Mouse (Mus musculus) kidney, adult 9 months (tissue): ENCODE data around the gene Aff3.
A peak's percentile ranks its signal among the peaks of the same experiment; 100 is the strongest.

Source experiments
- DNase-seq: peaks from one replicate; pipeline ENCODE4 v3.0.0; 2022

Gene Aff3

GRCm38 (mm10) chr1:38536929-38537540 lies 127.7 kb downstream of the Aff3 start:
- DNase-seq, result no peak

- no peak for DNase-seq
Observed at GRCm38 (mm10) chr1:38532581-38532980, 132.2 kb downstream of the Aff3 start.

GRCm38 (mm10) chr1:38528607-38529006 lies 136.1 kb downstream of the Aff3 start:
- no peak for DNase-seq

- DNase-seq, result no peak
Observed at GRCm38 (mm10) chr1:38526568-38526967, 138.2 kb downstream of the Aff3 start.

GRCm38 (mm10) chr1:38521651-38522050 lies 143.1 kb downstream of the Aff3 start:
- no peak for DNase-seq

- DNase-seq, result no peak
Observed at GRCm38 (mm10) chr1:38516225-38516624, 148.5 kb downstream of the Aff3 start.

- no peak for DNase-seq
Observed at GRCm38 (mm10) chr1:38514634-38515011, 150.1 kb downstream of the Aff3 start.

- no peak for DNase-seq
Observed at GRCm38 (mm10) chr1:38513970-38514633, 150.7 kb downstream of the Aff3 start.

- peak; percentile 1 for DNase-seq
Observed at GRCm38 (mm10) chr1:38512258-38513081, 152.3 kb downstream of the Aff3 start.

GRCm38 (mm10) chr1:38511076-38511475 lies 153.7 kb downstream of the Aff3 start:
- no peak for DNase-seq

GRCm38 (mm10) chr1:38509301-38509700 lies 155.5 kb downstream of the Aff3 start:
- no peak for DNase-seq

- DNase-seq, result no peak
Observed at GRCm38 (mm10) chr1:38507636-38508179, 157.0 kb downstream of the Aff3 start.

GRCm38 (mm10) chr1:38506396-38506795 lies 158.4 kb downstream of the Aff3 start:
- no peak for DNase-seq

GRCm38 (mm10) chr1:38503431-38504089 lies 161.2 kb downstream of the Aff3 start:
- no peak for DNase-seq

GRCm38 (mm10) chr1:38502797-38503196 lies 162.0 kb downstream of the Aff3 start:
- DNase-seq, result no peak

GRCm38 (mm10) chr1:38501231-38501630 lies 163.5 kb downstream of the Aff3 start:
- DNase-seq, result no peak

- DNase-seq, result no peak
Observed at GRCm38 (mm10) chr1:38499500-38499899, 165.3 kb downstream of the Aff3 start.

- DNase-seq, result no peak
Observed at GRCm38 (mm10) chr1:38497576-38497975, 167.2 kb downstream of the Aff3 start.

GRCm38 (mm10) chr1:38496886-38497528 lies 167.7 kb downstream of the Aff3 start:
- no peak for DNase-seq

GRCm38 (mm10) chr1:38495284-38495683 lies 169.5 kb downstream of the Aff3 start:
- no peak for DNase-seq

GRCm38 (mm10) chr1:38489733-38490132 lies 175.0 kb downstream of the Aff3 start:
- no peak for DNase-seq

- DNase-seq, result no peak
Observed at GRCm38 (mm10) chr1:38488667-38489210, 176.0 kb downstream of the Aff3 start.
